Comparison of ENCODE assay signal across 31 mouse cellular contexts in genomic region chr16:39531106-39531505, GRCm38 (mm10).
DNase-seq lines count a peak whose midpoint lies in the region; ATAC-seq and TF ChIP-seq lines count a peak whose summit lies in the region.
"Had no signal": no experiment of that assay in that cellular context is flagged by ENCODE, and none has a peak within 500 bp of the region (broad histone marks: within the 10 kb centered on the region; RNA-seq: fewer than 3 reads in every experiment).

No protein-coding gene starts in this region.

- no peaks in the 10 kb centered on the region for H3K36me3 ChIP-seq in hindbrain, postnatal 0 days (ENCODE audit: insufficient read depth, low read length)
- H3K36me3 ChIP-seq in hindbrain, embryonic 12.5 days = no peaks in the 10 kb centered on the region
- H3K36me3 ChIP-seq in midbrain, postnatal 0 days (ENCODE audit: insufficient read depth, low read length) = no peaks in the 10 kb centered on the region
- H3K36me3 ChIP-seq in midbrain, embryonic 14.5 days (ENCODE audit: control insufficient read depth, insufficient read depth, low read length) = no peaks in the 10 kb centered on the region
- H3K36me3 ChIP-seq: embryonic facial prominence, embryonic 10.5 days; embryonic facial prominence, embryonic 15.5 days; G1E; heart, embryonic 15.5 days; hindbrain, embryonic 13.5 days; midbrain, embryonic 10.5 days; neural tube, embryonic 12.5 days had no signal

- H3K4me2 ChIP-seq in hindbrain, postnatal 0 days (ENCODE audit: low read depth, low read length) = no peak overlapping the region
- H3K4me2 ChIP-seq in hindbrain, embryonic 12.5 days (replicated peaks) = no peak overlapping the region
- no peak overlapping the region for H3K4me2 ChIP-seq in midbrain, postnatal 0 days (ENCODE audit: low read depth, low read length, poor library complexity, severe bottlenecking)
- H3K4me2 ChIP-seq in midbrain, embryonic 14.5 days (ENCODE audit: low read length) = no peak overlapping the region
- H3K4me2 ChIP-seq: embryonic facial prominence, embryonic 15.5 days; heart, embryonic 15.5 days; hindbrain, embryonic 13.5 days; neural tube, embryonic 12.5 days had no signal

- no peaks in the 10 kb centered on the region for H3K27me3 ChIP-seq in hindbrain, postnatal 0 days (ENCODE audit: insufficient read depth, low read length)
- H3K27me3 ChIP-seq in hindbrain, embryonic 12.5 days = no peaks in the 10 kb centered on the region
- no peaks in the 10 kb centered on the region for H3K27me3 ChIP-seq in midbrain, postnatal 0 days (ENCODE audit: insufficient read depth, low read length)
- no peaks in the 10 kb centered on the region for H3K27me3 ChIP-seq in midbrain, embryonic 14.5 days (ENCODE audit: control insufficient read depth, insufficient read depth, low read length)
- H3K27me3 ChIP-seq: embryonic facial prominence, embryonic 15.5 days; heart, embryonic 15.5 days; hindbrain, embryonic 13.5 days; neural tube, embryonic 12.5 days had no signal

- TF ChIP-seq CTCF in hindbrain, postnatal 0 days (IDR thresholded peaks at IDR 0.05; ENCODE audit: low read depth) = no peak
- TF ChIP-seq CTCF in midbrain, postnatal 0 days (IDR thresholded peaks at IDR 0.05) = no peak

- H3K4me1 ChIP-seq in hindbrain, postnatal 0 days (ENCODE audit: insufficient read depth, low read length) = no peaks in the 10 kb centered on the region; the same call in 1 of the 2 replicates
- H3K4me1 ChIP-seq in hindbrain, embryonic 12.5 days = no peaks in the 10 kb centered on the region
- no peaks in the 10 kb centered on the region for H3K4me1 ChIP-seq in midbrain, postnatal 0 days (ENCODE audit: insufficient read depth, low read length)
- 0 out of 2 replicates have a peak, but pooled peaks cover 8% of the 10 kb centered on the region for H3K4me1 ChIP-seq in midbrain, embryonic 14.5 days (ENCODE audit: control insufficient read depth, insufficient read depth, low read length)
- H3K4me1 ChIP-seq: embryonic facial prominence, embryonic 10.5 days; embryonic facial prominence, embryonic 15.5 days; heart, embryonic 15.5 days; neural tube, embryonic 12.5 days had no signal

- H3K27ac ChIP-seq in hindbrain, postnatal 0 days = no peak overlapping the region
- H3K27ac ChIP-seq in hindbrain, embryonic 12.5 days = no peak overlapping the region
- H3K27ac ChIP-seq in midbrain, postnatal 0 days (ENCODE audit: low read depth, low read length) = no peak overlapping the region
- no peak overlapping the region for H3K27ac ChIP-seq in midbrain, embryonic 14.5 days (replicated peaks; ENCODE audit: low read depth, low read length)
- H3K27ac ChIP-seq: embryonic facial prominence, embryonic 10.5 days; embryonic facial prominence, embryonic 15.5 days; heart, embryonic 15.5 days; hindbrain, embryonic 13.5 days; left cerebral cortex, adult 2 months; liver, embryonic 14.5 days; midbrain, embryonic 10.5 days; neural tube, embryonic 12.5 days had no signal

- H3K9ac ChIP-seq in hindbrain, postnatal 0 days (replicated peaks; ENCODE audit: low read length) = no peak overlapping the region
- H3K9ac ChIP-seq in hindbrain, embryonic 12.5 days = no peak overlapping the region
- no peak overlapping the region for H3K9ac ChIP-seq in midbrain, postnatal 0 days (replicated peaks; ENCODE audit: low read length, poor library complexity, severe bottlenecking)
- no peak overlapping the region for H3K9ac ChIP-seq in midbrain, embryonic 14.5 days (replicated peaks; ENCODE audit: low read length)
- H3K9ac ChIP-seq: embryonic facial prominence, embryonic 15.5 days; heart, embryonic 15.5 days; hindbrain, embryonic 13.5 days; liver, embryonic 14.5 days; neural tube, embryonic 12.5 days had no signal

- WGBS in hindbrain, postnatal 0 days = 37% methylated on average over 3 of the region's 3 CpGs
- WGBS in hindbrain, embryonic 12.5 days = 66% methylated on average over 3 of the region's 3 CpGs
- WGBS in midbrain, postnatal 0 days = 58% methylated on average over 3 of the region's 3 CpGs
- WGBS in midbrain, embryonic 14.5 days = 56% methylated on average over 3 of the region's 3 CpGs

- no peak overlapping the region for H3K4me3 ChIP-seq in hindbrain, postnatal 0 days (ENCODE audit: low read length)
- H3K4me3 ChIP-seq in hindbrain, embryonic 12.5 days = no peak overlapping the region
- no peak overlapping the region for H3K4me3 ChIP-seq in midbrain, postnatal 0 days (ENCODE audit: low read depth, low read length)
- no peak overlapping the region for H3K4me3 ChIP-seq in midbrain, embryonic 14.5 days (replicated peaks; ENCODE audit: low read depth, low read length)
- H3K4me3 ChIP-seq: embryonic facial prominence, embryonic 10.5 days; embryonic facial prominence, embryonic 15.5 days; heart, embryonic 15.5 days; hindbrain, embryonic 13.5 days; left cerebral cortex, adult 2 months; midbrain, embryonic 10.5 days; myocyte; neural tube, embryonic 12.5 days had no signal

- H3K9me3 ChIP-seq in hindbrain, postnatal 0 days (ENCODE audit: low read length) = no peaks in the 10 kb centered on the region
- H3K9me3 ChIP-seq in hindbrain, embryonic 12.5 days (replicated peaks) = no peaks in the 10 kb centered on the region
- H3K9me3 ChIP-seq in midbrain, postnatal 0 days (ENCODE audit: low read length) = no peaks in the 10 kb centered on the region
- H3K9me3 ChIP-seq in midbrain, embryonic 14.5 days (ENCODE audit: control insufficient read depth, low read length) = no peaks in the 10 kb centered on the region
- H3K9me3 ChIP-seq: embryonic facial prominence, embryonic 10.5 days; embryonic facial prominence, embryonic 15.5 days; heart, embryonic 15.5 days; hindbrain, embryonic 13.5 days; midbrain, embryonic 10.5 days; neural tube, embryonic 12.5 days had no signal

- DNase-seq in cerebellum, postnatal 14 days = peak; percentile 50 to 64
- DNase-seq in cerebellum, adult 18-20 months = no peak
- peak; percentile 63 for DNase-seq in hindbrain, postnatal 0 days (ENCODE audit: low spot score)
- peak; percentile 71 for DNase-seq in midbrain, postnatal 0 days (ENCODE audit: low spot score)
- no peak for DNase-seq in midbrain, embryonic 14.5 days
- DNase-seq in brain, embryonic 18.5 days (ENCODE audit: low read depth, low spot score) = peak; percentile 16
- no peak for DNase-seq in embryo, embryonic 10 days (ENCODE audit: low spot score)
- DNase-seq: adrenal gland, postnatal 14 days; cerebellum, adult 9-11 months; gastrocnemius, postnatal 10 days; kidney, adult 11 months; kidney, postnatal 14 days; liver; lung, adult 2 months; lung, postnatal 14 days; spleen, adult 18-20 months; thymus, postnatal 14 days had no signal

- ATAC-seq in hindbrain, postnatal 0 days = no peak
- ATAC-seq in hindbrain, embryonic 12.5 days (ENCODE audit: low FRiP score) = no peak
- no peak; the same call in 1 of the 2 replicates for ATAC-seq in midbrain, postnatal 0 days (ENCODE audit: low FRiP score)
- ATAC-seq in midbrain, embryonic 14.5 days (ENCODE audit: low FRiP score, low TSS enrichment) = no peak
- ATAC-seq: inflammation-experienced regulatory T-cells, adult 6 months; midbrain, embryonic 16.5 days; Patski had no signal

Comparison
In these comparisons a context has a peak if more than half of its experiments do, and no peak if none do; other contexts are left out.
1. DNase-seq: peak in cerebellum, postnatal 14 days (2 of 2), hindbrain, postnatal 0 days (single experiment), midbrain, postnatal 0 days (single experiment) and brain, embryonic 18.5 days (single experiment); none in cerebellum, adult 18-20 months (0 of 2), midbrain, embryonic 14.5 days (single experiment) and embryo, embryonic 10 days (single experiment).